Mouse (Mus musculus): ENCODE measurements around the gene Tmed5.
"Not testable (repeated sequence)": the region's sequence is repeated elsewhere in the genome, so short reads cannot be mapped to it uniquely, and the experiment has no call there.

The Tmed5 gene

DNA sequence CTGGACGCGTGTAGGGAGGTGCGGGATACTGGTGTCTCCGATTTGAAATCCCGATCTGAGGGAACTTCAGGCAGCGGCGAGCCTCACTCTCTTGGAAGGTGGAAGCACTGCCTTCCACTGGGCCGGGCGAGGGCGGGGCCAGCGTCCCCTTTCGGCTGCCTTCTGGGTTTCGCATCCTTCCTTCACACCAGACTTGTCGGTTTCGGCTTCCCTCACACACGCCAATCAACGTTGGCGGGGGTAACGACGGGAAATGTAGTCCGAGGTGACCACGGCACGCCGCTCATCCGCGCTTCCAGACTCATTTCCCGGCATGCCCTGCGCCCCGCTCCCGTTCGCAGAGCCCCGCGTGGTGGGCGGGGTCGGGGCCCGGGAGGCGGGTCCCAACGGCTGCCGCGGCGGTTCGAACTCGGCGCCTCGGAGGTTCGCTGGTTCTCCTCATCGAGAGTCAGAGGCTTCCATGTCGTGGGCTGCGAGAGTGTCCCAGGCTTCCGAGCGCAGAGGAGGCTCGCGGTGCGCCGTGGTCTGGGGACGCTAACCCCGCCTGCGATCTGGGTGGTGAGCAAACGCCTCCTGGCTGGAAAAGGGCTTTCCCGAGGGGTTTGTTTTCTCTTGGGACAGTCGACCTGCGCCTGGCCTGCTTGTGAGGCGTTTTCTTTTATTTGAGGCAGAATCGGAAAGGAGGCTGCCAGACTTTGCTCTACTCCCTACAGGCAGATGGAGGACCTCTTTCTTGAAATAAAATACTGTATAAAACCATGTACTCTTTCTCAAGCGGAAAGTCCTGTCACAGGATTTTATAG lies at the start of gene Tmed5, which contains the start of gene Ccdc18:
Gene Tmed5 (minus strand): TSS at position 180 of the 803 bp plus-strand sequence.
Gene Ccdc18 (plus strand): TSS at position 435 of the 803 bp plus-strand sequence.
- DNase-seq: peak; percentile 94 to 96

DNA sequence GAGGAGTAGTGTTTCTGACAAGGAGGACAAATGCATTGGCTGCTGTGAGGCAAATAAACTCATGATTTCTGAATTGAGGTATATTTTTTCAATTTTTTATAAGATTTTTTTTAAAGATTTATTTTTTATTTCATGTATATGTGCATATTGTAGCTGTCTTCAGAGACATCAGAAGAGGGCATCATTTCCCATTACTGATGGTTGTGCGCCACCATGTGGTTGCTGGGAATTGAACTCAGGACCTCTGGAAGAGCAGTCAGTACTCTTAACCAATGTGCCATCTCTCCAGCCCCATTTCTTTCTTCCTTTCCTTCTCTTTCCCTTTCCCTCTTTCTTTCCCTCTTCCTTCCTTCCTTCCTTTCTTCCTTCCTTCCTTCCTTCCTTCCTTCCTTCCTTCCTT lies 31.3 kb upstream of the Tmed5 start:
- DNase-seq: peak; percentile 35 to 47

DNA sequence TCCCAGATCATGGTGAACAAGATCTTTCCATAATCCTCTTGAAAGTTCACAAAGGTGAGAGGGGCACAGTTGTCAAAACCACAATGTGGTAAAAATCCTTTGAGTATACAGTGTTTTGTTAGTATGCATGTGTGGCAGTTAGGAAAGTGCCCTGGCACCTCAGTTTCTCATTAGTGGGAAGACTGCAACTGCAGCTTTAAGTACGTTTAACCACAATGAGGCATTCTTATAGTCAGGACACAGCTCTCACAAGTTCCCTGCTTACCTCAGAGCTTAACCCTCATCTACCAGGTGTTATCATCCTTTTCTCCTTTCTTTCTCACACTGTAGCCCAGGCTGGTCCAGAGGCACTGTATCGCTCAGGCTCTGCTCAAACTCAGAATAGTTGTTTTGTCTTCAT lies 28.4 kb upstream of the Tmed5 start:
- peak in 1 of 2 experiments; percentile 9 for DNase-seq

DNA sequence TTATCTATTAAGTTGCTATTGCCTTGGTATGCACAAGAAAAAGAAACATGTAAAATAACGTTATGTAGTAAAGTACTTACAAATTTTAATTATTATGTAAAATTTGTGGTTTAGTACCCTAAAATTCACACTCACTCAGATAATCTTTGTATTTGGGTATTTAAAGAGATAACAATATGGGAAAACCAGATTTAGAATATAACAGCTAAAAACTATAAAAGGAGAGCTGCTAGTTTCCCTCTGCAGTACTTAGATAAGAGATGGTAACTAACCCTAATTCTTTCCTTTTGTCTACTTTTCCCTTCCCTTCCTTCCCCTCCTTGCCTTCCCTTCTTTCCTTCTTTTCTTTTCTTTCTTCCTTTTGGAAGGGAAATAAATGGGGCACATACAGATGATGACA lies 20.2 kb upstream of the Tmed5 start:
- DNase-seq: no peak

DNA sequence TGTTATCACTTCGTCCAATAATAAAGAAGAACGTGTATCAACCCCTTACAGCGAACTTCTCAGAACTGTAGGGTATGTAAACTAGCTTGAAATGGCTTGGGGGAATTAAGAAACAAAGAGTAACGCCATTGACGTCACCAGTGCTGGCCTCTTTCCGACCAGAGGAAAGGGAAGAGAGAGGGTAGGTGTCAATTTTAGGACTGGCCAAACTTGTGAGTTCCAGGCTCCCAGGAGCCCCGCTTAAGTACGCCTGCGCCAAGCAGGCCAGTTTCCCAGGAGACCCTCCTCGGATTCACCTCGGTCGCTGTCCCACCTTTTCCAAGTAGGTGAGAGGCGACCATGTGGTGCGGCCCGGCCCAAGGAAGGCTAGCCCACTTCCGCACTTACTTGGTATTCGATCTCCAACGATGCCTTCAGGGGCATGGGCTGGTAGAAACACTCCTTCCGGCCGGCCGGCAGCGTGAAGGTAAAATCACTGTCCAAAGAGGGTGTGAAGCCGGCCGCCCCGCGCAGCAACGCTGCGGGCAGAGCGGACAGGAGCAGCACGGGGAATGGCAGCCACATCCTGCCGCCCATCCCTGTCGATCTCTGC lies 475 bp downstream of the Tmed5 start:
- no peak for DNase-seq

DNA sequence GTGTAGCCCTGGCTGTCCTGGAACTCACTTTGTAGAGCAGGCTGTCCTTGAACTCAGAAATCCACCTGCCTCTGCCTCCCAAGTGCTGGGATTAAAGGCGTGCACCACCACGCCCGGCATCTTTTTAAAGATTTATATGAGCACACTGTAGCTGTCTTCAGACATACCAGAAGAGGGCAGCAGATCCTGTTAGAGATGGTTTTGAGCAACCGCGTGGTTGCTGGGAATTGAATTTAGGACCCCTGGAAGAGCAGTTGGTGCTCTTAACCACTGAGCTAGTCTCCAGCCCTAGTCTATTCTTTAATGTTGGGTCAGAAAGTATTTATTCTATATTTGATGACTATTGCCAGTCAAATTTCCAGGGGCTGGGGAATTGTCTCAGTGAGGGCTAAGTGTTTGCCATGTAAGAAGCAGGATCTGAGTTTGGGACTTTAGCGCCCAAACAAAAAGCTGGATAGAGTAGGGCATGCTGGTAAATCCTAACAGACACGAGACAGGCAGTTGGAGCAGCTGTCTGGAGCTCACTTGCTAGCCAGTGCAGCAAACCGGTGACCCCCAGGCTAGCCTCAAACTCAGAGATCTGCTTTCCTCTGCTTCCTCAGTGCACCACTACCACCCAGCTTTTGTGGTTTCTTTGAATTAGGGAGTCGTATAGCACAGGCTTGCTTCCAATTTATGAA lies 12.1 kb downstream of the Tmed5 start:
- DNase-seq: no peak

DNA sequence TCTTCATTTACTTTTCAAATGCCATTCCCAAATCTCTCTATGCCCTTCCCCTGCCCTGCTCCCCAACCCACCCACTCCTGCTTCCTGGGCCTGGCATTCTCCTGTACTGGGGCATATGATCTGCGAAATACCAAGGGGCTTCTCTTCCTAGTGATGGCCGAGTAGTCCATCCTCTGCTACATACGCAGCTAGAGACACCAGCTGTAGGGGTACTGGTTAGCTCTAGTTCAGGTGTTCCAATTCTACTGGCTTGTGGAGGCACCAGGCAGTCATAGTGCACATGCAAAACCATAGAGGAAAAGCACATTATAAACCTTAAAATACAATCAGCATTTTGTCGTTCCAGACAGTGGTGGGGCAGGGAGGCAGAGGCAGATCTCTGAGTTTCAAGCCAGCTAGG lies 14.7 kb downstream of the Tmed5 start:
- DNase-seq: no peak

DNA sequence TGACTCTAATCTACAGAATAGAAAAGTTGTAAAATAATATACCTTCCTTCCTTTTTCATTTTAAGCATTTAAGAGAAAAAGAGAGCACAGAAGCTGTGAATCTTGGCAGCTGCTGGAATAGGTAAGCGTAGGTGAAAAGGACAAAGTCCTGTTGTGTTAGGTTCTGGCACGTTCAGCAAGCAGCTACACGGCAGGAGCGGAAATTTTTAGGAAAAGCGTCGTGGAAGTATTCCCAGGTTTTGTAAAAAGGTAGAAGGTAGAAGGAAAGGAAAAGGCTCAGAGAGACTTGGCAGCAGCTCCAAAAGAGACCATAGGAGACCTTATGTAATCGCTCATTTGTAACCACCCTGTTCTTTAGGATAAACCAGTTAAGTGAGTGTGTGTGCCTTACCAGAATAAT lies 23.1 kb downstream of the Tmed5 start:
- no peak for DNase-seq

DNA sequence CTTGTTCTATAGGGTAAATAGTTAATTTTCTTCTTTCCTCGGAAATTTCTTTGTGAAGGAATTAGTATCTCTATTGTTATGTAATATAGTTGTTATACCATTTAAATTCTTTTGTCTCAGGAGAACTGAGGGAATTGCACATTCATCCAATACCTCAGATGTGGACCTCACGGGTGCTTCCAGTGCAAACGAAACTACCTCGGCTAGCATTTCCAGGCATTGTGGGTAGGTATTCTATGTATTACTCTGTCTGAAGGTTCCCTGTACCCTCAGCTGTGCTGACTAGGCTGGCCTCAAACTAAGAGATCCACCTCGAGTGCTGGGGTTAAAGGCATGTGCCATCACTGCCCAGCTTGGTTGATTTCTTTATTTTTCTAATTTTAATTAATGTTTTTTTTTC lies 28.1 kb downstream of the Tmed5 start:
- DNase-seq: no peak

DNA sequence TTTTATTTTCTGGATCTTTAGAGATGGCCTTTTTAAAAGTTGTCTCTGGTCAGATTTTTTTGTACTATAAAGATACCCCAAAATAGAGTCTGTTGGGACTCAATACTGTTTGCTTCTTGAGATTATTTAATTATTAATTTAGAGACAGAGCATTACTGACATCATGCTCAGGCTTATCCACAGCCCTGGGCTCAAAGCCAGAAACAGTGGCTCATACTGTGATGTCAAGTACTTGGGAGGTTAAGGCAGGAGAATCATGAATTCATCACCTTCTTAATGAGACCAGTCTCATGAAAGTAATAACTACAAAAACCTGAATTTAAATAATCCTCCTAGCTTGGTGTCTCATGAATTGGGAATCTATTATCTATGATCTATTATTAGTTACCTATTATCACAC lies 32.2 kb downstream of the Tmed5 start:
- DNase-seq: no peak

DNA sequence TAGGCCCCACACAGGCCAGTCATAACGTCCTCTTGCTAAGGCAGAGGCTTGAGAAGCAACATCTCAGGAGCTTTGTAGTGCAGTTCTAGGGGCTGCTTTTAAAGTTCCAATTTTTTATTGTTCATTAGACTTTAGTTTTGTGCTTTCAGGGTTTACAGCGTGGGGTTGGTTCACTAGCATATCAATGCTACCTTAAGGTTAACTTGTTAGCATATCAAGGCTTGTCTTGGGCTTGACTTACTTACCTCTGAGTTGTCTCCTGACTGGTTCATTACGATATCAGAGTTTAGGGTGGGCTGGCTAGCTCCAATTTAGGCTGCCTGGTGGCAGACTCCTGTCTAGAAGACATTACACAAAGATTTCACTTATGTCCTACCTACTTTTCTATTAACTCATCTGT lies 34.7 kb downstream of the Tmed5 start:
- no peak for DNase-seq

DNA sequence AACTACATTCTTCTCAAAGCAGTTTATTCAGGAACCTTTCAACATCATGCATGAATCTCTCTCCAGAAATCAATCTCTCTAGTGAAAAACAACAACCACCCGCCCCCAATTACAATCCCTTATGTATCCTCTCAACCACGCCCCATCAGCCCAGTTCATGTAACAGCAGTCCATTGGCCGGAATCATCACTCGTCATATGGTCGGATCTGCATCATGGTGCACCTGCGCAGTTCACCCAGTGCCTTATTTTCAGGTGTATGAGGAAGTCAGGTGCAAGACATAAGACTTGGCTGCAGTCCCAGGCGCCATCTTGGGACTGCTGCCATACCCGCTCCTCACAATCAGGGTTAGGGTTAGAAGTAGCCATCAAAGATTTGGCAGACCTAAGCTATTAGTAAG lies 39.7 kb downstream of the Tmed5 start:
- DNase-seq: not testable (repeated sequence)

DNA sequence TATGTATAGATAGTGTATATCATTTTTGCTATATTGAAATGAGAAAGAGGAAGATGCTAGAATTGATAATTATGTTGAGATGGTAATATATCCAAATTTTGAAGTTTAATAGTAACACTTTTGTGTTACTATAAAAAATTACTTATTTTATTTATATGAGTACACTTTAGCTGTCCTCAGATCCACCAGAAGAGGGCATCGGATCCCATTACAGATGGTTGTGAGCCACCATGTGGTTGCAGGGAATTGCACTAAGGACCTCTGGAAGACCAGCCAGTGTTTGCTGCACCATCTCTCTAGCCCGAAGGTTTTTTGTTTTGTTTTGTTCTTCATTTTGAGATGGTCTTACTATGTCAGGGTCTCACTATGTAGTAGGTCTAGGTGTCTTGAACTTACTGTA lies 47.0 kb downstream of the Tmed5 start:
- DNase-seq: no peak

DNA sequence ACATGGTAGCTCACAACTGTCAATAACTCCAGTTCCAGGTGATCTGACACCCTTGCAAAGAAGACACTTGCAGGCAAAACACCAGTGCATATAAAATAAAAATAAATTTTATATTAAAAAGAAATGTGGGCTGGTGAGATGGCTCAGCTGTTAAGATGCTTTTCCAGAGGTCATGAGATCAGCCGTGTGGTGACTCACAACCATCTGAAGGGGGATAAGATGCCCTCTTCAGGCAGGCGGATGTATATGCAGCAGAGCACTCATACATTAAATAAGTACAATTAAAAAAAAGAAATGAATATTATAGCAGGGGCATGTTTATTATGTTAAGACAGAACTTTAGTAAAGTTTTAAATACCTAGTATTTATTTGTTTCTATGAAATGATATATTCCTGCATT lies 50.0 kb downstream of the Tmed5 start:
- no peak for DNase-seq

DNA sequence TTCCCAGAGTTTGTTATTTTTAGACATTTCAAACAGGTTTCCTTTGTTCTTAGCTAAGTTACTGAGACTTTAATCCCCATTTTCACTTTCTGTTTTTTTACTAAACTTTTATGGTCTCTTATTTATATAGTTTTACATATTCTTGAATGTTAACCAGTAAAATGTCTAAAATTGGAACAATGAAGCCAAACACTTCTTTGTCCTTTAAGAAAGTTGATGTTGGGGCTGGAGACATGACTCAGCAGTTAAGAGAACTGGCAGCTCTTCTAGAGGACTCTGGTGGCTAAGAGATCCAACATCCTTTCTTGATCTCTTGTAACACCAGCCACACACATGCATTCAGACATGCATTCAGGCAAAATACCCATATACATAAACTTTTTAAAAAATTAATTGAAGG lies 52.8 kb downstream of the Tmed5 start:
- DNase-seq: no peak

DNA sequence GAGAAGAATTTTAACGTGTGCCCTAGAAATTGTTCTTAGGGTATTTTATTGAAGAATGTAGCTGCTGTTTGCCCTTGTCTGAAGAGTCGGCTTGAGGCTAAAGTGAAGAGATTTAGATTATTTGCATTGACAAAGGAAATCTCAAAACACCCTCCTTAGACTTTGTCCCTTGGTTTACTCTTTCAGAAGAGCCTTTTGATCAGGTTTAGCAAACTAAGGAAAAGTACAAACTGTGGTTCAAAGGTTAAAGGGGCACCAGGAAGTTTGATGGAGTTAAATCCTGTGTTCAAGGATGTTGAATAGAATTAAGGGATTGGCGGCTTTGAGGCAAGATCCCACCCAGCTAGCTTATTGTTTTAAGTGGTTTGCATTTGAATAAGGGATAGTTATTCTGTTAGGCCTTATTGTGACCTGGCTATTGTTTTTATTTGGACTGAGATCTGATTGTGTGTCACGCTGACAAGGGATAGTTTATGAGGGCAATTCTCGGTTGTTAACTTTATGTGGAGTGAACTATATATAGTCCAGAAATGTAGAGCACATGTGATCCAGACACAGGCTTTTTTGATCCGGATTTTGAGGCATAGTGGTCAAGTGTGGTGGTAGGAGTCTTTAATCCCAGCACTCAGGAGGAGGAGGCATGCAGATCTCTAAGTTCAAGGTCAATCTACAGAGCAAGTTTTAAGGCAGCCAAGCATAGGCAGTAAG lies 55.4 kb downstream of the Tmed5 start:
- no peak for DNase-seq

DNA sequence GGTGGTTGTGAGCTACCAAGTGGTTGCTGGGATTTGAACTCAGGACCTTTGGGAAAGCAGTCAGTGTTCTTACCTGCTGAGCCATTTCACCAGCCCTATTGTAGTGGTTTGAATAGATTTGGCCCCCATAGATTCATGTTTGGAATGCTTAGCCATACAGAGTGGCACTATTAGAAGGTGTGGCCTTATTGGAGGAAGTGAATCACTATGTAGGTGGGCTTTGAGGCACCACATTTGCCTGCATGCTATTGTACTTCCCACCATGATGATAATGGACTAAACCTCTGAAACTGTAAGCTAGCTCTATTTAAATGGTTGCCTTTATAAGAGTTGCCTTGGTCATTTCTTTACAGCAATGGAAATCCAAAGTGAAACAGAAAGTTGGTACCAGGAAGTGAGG lies 56.2 kb downstream of the Tmed5 start:
- no peak for DNase-seq

DNA sequence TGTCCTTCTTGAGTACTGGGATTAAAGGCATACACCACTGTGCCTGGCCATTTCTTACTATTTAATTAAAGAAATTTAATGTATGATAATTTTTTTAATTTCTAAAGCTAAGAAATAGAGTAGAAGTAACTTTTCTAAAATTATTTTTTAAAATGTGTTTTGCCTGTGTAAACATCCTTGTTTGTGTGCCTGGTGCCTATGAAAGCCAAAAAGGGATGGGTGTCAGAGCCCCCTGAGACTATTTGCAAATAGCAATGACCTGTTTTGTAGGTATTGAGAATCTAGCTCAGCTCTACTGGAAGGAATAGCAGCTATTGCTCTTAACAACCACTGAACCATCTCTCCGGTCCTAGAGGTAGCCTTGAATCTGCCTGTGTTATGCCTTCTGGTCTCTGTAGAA lies 60.1 kb downstream of the Tmed5 start:
- no peak for DNase-seq

DNA sequence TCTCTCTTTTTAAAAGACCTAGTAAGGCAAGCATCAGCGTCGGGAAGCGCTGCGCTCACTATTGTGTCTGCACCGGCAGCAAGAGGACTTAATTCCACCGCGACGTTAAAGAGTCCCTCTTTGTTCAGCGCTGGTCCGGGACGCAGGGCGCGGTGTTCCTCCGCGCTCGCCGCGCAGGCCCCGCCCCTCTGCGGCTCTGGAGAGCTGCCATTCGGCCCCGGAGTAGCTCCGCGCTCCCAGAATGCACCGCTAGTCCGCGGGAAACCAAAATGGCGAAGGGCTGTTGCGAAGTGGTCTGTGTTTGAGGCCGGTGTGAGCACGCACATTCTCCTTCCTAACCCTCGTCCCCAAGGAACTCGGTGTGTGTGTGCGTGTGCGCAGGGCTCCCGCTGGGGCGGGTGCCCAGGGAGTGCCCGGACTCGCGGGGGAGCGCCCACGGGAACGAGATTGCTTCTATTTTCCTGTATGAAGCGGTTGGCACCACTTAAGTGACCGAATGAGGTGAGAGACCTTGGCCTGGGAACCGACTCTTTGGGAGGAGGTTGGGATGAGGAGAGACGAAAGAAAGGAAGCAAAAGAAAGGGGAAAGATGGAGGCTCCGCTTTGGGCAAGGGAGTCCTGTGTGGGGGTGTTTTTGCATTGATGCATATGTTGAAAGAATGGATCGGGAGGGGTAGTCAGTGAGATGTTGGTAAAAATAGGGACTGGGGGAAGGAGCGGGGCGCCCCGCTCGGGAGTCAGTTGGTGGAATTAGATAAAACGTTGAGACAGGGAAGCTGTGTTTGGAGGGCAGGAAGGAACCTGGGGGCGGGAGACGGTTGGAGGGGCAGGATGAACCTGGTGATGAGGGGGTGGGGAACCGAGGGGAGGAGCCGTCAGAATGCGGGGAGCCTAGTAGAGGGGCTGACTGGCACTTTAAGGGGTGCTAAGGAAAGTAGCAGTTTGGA lies 66.7 kb downstream of the Tmed5 start, which contains the start of gene Mtf2:
Gene Mtf2 (plus strand): TSS at position 210 of the 947 bp plus-strand sequence.
- peak; percentile 91 to 93 for DNase-seq

DNA sequence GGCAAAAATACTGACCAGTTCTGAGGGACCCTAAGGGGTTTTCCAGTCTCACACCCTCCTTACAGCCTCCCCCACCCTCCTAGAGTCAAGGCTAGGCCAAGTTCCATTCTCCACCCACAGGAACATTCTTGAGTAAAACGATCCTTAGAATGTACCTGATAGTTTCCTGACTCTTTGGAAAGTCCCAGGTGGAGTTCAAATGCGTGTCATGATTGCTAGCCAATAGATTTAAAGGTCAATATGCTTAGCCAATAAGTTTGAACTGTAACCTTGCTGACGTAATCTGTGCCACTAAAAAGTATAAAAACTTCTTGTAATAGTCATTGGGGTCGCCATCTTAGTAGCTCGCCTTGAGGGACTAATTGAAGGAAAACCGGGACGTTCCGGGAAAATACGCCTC lies 72.0 kb downstream of the Tmed5 start:
- no peak for DNase-seq
